Mouse (Mus musculus): Measurements from ENCODE around the gene Adrb1.

- TF ChIP-seq CTCF (IDR thresholded peaks at IDR 0.05; ENCODE audit: control insufficient read depth, insufficient read depth, low read length) (no peak), POLR2A (IDR thresholded peaks at IDR 0.05; ENCODE audit: borderline replicate concordance, control insufficient read depth, low read depth, low read length) (no peak)
These were observed 39.7 kb downstream of the Adrb1 start for GRCm38 (mm10) chr19:56761727-56762126.

Measured in bone marrow, adult 2 months (tissue).